Mouse (Mus musculus) liver, postnatal 0 days (tissue): Measurements from ENCODE around the gene 1700025G04Rik. TPM values are rescaled to one million over a fixed set of nuclear protein-coding genes. Genes with fewer than 3 reads are reported as not detected.

Experiments used
- ATAC-seq: fragments of 200-750 bp; cut with Nextera tagmentation; 2 replicates; pipeline ENCODE4 v1.8.0; 2017; ENCODE audit warnings: mild to moderate bottlenecking, moderate library complexity
- DNase-seq: peaks from one replicate; pipeline ENCODE4 v3.0.0-alpha.2; 2016
- H3K27ac ChIP-seq: fragments of 300-500 bp; sonication (generic); 2 replicates; pipeline ENCODE4 v1.5.1; 2014; ENCODE audit warnings: antibody characterized with exemption, moderate library complexity, mild to moderate bottlenecking, low read depth
- H3K27me3 ChIP-seq: fragments of 300-500 bp; sonication (generic); 2 replicates; pipeline ENCODE4 v1.6.1; 2014; ENCODE audit warnings: low read length, control low read depth, mixed read lengths; ENCODE audit not compliant: insufficient read depth
- H3K36me3 ChIP-seq: fragments of 300-500 bp; sonication (generic); replicated peaks from 2 replicates; pipeline ENCODE4 v1.6.1; 2014; ENCODE audit warnings: mild to moderate bottlenecking, control low read depth, low read length, moderate library complexity, mixed read lengths; ENCODE audit not compliant: insufficient read depth
- H3K4me1 ChIP-seq: fragments of 300-500 bp; sonication (generic); 2 replicates; pipeline ENCODE4 v1.6.1; 2014; ENCODE audit warnings: antibody characterized with exemption, mild to moderate bottlenecking, control low read depth; ENCODE audit not compliant: insufficient read depth
- H3K4me2 ChIP-seq: fragments of 300-500 bp; sonication (generic); 2 replicates; pipeline ENCODE4 v1.6.1; 2014; ENCODE audit warnings: low read depth, mild to moderate bottlenecking, low read length, moderate library complexity, mixed read lengths
- H3K4me3 ChIP-seq: fragments of 300-500 bp; sonication (generic); 2 replicates; pipeline ENCODE4 v1.5.1; 2014; ENCODE audit warnings: low read depth, low read length
- H3K9ac ChIP-seq: fragments of 300-500 bp; sonication (generic); replicated peaks from 2 replicates; pipeline ENCODE4 v1.6.1; 2014; ENCODE audit warnings: mild to moderate bottlenecking, moderate library complexity
- H3K9me3 ChIP-seq: fragments of 300-500 bp; sonication (generic); 2 replicates; pipeline ENCODE4 v1.6.1; 2016; ENCODE audit warnings: mild to moderate bottlenecking, control low read depth, low read length, mixed read lengths
- CTCF ChIP-seq: sonication (generic); IDR thresholded peaks from 2 replicates; pipeline ENCODE4 v1.5.1; 2016; ENCODE audit warnings: antibody characterized with exemption, low read depth
- EP300 ChIP-seq: IDR thresholded peaks from 2 replicates; pipeline ENCODE4 v1.6.1; 2016; ENCODE audit warnings: antibody characterized with exemption, low read depth, mild to moderate bottlenecking
- WGBS: fragments of 180-500 bp; shearing (Covaris S2); extraction: QIAGEN DNeasy Blood & Tissue Kit; methylation state at CpG from one replicate; pipeline ENCODE4 v1.1.7; 2014; ENCODE audit not compliant: insufficient replicate concordance; 5-methylcytosine and 5-hydroxymethylcytosine counted together
- polyA plus RNA-seq: library from polyadenylated mRNA; unstranded; fragments of >200 nt; fragmentation: Nextera tagmentation; extraction: Ambion mirVana; gene quantifications from 2 replicates; pipeline ENCODE4 v1.2.1, GENCODE M21; 2015

Gene 1700025G04Rik
- polyA plus RNA-seq, 1 experiment from 2014 or later: 3.0 TPM

DNA sequence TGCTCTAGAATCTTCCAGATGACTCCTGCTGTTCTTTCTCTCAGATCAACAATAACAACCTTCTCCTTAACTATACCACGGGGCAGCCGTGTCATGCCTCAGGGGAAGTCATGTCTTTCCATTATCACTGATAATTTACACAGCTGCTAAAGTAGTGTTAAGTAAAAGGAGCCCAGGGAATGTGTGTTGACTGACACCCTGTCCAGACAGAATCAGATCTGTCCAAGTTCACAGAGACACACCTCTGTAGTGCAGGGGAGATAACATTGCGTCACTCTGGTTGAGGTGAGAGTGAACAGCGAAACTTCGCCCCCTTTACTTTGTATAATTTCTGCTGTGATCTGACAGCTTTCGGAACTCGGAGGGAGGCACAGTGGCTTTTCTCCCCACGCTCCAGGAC, 149.9 kb downstream of the 1700025G04Rik start:
- ATAC-seq: no peak
- H3K9me3 ChIP-seq: no peaks in the 10 kb centered on the region
- no peaks in the 10 kb centered on the region for H3K36me3 ChIP-seq
- WGBS: 40% methylated on average over 8 of the region's 8 CpGs
- no peaks in the 10 kb centered on the region; the same call in none of the 2 replicates for H3K4me1 ChIP-seq
- H3K4me3 ChIP-seq: no peak overlapping the region
- no peaks in the 10 kb centered on the region for H3K27me3 ChIP-seq
- no peak overlapping the region for H3K27ac ChIP-seq
- no peak overlapping the region for H3K4me2 ChIP-seq
- no peak overlapping the region for H3K9ac ChIP-seq
- no peak for TF ChIP-seq CTCF
- TF ChIP-seq EP300: no peak
- DNase-seq: no peak

DNA sequence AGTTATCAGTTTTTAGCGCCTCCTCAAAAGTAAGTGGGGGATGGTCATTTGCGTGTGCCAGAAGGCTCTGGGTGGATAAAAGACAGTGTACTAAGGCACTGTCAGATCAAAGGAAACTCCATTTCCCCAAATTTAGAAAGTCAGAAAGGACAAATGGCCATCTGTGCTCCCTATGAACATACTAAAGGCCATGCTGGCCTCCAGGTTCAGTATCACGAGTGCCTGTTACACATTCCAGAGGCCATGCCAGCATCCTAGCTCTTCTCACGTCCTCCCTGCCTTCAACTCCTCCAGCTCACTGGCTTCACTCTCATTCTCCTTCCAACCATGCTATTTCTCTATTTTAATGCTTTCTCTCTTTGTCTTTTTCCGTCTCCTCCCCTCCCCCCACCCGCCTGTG, 150.4 kb downstream of the 1700025G04Rik start:
- no peak for ATAC-seq
- WGBS: 61% methylated on average over 6 of the region's 6 CpGs
- no peaks in the 10 kb centered on the region for H3K27me3 ChIP-seq

DNA sequence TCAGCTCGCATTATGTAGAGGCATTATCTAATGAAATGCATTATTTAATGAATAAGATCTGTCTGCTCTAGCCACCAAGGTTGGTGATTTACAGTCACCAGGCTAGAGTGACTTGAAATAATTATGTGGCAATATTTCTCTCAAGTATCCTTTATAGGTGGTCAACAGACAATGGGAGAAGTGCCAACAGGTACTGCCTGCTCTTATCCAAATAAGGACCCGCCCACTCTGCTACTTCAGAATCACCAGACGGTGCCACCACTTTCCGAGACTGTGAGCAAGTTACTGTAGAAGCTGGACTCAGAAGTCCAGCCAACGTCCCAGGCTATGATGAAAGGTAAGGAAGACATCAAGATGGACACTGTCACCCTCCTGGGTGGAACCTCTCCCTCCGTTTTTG, 156.3 kb downstream of the 1700025G04Rik start:
- TF ChIP-seq CTCF: no peak
- no peak for TF ChIP-seq EP300
- 74% methylated on average over 6 of the region's 6 CpGs for WGBS
- DNase-seq (no peak), ATAC-seq (no peak)
- H3K4me2 ChIP-seq: no peak overlapping the region
- no peaks in the 10 kb centered on the region for H3K27me3 ChIP-seq
- no peak overlapping the region for H3K9ac ChIP-seq
- H3K36me3 ChIP-seq: no peaks in the 10 kb centered on the region
- no peaks in the 10 kb centered on the region for H3K9me3 ChIP-seq
- no peak overlapping the region for H3K27ac ChIP-seq
- H3K4me3 ChIP-seq: no peak overlapping the region
- H3K4me1 ChIP-seq: no peaks in the 10 kb centered on the region

More for the DNA sequence above, 150.4 kb downstream of the 1700025G04Rik start:
- H3K27ac ChIP-seq: no peak overlapping the region
- H3K36me3 ChIP-seq: no peaks in the 10 kb centered on the region
- H3K4me3 ChIP-seq: no peak overlapping the region
- H3K9ac ChIP-seq: no peak overlapping the region
- no peak for DNase-seq
- no peaks in the 10 kb centered on the region for H3K9me3 ChIP-seq
- H3K4me1 ChIP-seq: no peaks in the 10 kb centered on the region; the same call in none of the 2 replicates
- no peak for TF ChIP-seq CTCF
- TF ChIP-seq EP300: no peak
- no peak overlapping the region for H3K4me2 ChIP-seq

DNA sequence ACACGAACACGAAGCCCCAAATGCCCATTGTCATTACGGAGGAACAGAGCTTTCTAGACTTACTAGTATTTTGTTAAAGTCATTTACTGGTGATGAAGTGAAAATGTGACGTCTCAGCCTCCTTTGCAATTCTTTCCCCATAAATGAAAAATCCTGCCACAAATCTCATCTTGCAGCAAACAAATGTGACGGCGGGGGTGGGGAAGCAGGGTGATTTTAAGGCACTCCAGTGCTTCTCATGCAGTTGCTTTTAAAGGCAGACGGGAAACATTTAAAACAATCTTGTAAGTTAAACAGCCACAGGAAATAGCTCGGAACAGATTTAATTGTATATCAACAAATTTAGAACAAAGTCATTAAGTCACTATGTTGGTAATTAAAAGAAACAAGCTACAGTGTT, 163.1 kb downstream of the 1700025G04Rik start:
- Histone ChIP-seq H3K27me3 (no peaks in the 10 kb centered on the region), H3K27ac (no peak overlapping the region), H3K36me3 (no peaks in the 10 kb centered on the region), H3K4me2 (no peak overlapping the region), H3K4me3 (no peak overlapping the region), H3K4me1 (no peaks in the 10 kb centered on the region), H3K9ac (no peak overlapping the region), H3K9me3 (no peaks in the 10 kb centered on the region)
- DNase-seq: no peak
- WGBS: 67% methylated on average over 8 of the region's 8 CpGs
- TF ChIP-seq CTCF (no peak), EP300 (no peak)
- no peak for ATAC-seq

DNA sequence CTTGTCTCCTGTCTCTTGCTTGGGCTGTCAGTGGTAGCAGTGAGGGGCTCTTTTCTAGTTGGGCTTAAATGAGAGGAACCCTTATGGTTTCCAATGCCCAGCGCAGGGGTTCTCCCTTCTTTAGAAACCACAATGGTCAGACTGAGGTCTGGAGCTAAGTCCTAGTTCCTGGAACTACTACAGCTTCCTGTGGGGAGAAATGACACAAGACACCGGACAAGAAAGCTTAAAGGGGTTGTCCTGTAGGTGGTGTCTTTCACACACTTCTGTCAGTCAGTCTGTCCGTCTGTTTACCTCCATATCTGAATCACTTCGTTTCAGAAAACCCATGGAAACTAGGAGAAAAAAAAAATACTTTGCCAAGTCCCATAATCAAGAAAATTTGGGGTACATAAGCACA, 163.8 kb downstream of the 1700025G04Rik start:
- H3K9ac ChIP-seq: no peak overlapping the region
- no peak for ATAC-seq
- H3K4me3 ChIP-seq: no peak overlapping the region
- H3K27ac ChIP-seq: no peak overlapping the region
- no peaks in the 10 kb centered on the region for H3K27me3 ChIP-seq
- no peaks in the 10 kb centered on the region for H3K9me3 ChIP-seq
- no peak for DNase-seq
- no peaks in the 10 kb centered on the region for H3K36me3 ChIP-seq
- no peaks in the 10 kb centered on the region for H3K4me1 ChIP-seq
- H3K4me2 ChIP-seq: no peak overlapping the region
- 25% methylated on average over 4 of the region's 4 CpGs for WGBS
- TF ChIP-seq EP300 (no peak), CTCF (peak; percentile 30; the same call in 1 of the 2 replicates)

DNA sequence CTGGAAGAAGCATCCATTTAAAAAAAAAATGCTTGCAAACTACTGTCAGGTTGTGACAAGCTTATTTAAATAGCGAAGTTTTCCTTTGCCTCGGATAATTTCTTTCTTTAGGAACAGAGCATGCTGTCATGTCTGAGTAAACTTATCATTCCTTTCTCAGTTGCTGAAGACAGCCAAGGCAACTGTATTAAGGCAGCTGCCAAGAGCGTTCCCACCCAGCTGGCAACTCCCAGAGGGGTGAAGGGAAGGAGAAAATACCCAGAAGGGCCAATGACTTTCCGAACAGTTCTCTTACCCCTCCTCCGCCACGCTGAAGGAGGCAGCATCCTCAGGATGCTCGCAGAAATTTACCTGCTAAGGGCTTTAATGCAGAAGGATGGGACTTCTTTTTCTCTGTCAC, 164.2 kb downstream of the 1700025G04Rik start:
- no peaks in the 10 kb centered on the region for H3K9me3 ChIP-seq
- H3K4me3 ChIP-seq: no peak overlapping the region
- no peaks in the 10 kb centered on the region for H3K27me3 ChIP-seq
- no peaks in the 10 kb centered on the region for H3K4me1 ChIP-seq
- ATAC-seq (no peak), DNase-seq (no peak)
- WGBS: 83% methylated on average over 7 of the region's 7 CpGs
- no peaks in the 10 kb centered on the region for H3K36me3 ChIP-seq
- H3K9ac ChIP-seq: no peak overlapping the region
- H3K4me2 ChIP-seq: no peak overlapping the region
- no peak overlapping the region for H3K27ac ChIP-seq
- TF ChIP-seq EP300 (no peak), CTCF (no peak)

DNA sequence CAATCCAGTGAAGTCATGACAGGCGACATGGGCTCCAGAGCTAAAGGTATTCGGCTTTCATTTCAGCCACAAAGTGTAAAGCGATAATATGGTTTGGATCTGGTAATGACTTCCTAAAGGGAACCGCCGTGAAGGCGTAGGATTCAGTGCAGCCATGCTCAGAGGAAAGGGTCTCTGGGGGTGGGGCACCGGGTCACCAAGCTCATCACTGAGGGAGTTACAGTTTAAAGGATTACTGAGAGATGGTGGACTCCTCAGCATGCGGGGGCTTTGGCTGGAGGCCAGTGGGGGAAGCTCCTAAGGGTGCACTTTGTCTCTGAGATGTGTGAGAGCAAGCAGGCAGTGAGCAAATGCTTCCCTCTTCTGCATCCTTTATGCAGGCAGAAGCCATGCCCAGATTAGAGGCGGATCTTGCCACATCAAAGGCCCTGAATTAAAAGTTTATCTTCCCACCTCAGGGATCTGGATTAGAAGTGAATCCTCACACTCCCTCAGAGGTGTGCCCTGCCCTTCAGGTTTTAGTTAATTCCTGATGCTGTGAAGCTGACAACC, 171.0 kb downstream of the 1700025G04Rik start:
- no peak for DNase-seq
- TF ChIP-seq EP300 (no peak), CTCF (no peak)

More for the DNA sequence above, 171.0 kb downstream of the 1700025G04Rik start:
- no peak overlapping the region for H3K4me3 ChIP-seq
- H3K9ac ChIP-seq: no peak overlapping the region
- H3K4me2 ChIP-seq: no peak overlapping the region
- H3K9me3 ChIP-seq: no peaks in the 10 kb centered on the region
- no peak for ATAC-seq
- WGBS: 79% methylated on average over 9 of the region's 9 CpGs
- H3K27me3 ChIP-seq: no peaks in the 10 kb centered on the region
- no peak overlapping the region for H3K27ac ChIP-seq
- no peaks in the 10 kb centered on the region for H3K36me3 ChIP-seq
- no peaks in the 10 kb centered on the region for H3K4me1 ChIP-seq
